Mouse (Mus musculus) brown adipose tissue, adult 24 weeks (tissue): ENCODE measurements around the gene Fam174a. TPM values are rescaled to one million over a fixed set of nuclear protein-coding genes. Genes with fewer than 3 reads are reported as not detected.
A peak's percentile ranks its signal among the peaks of the same experiment; 100 is the strongest.

Source experiments
- H3K27ac ChIP-seq: fragments of 200-500 bp; replicated peaks from 2 replicates; pipeline ENCODE4 v1.5.1; 2012; ENCODE audit warnings: low read depth, mild to moderate bottlenecking, low read length
- H3K4me1 ChIP-seq: fragments of 200-500 bp; 2 replicates; pipeline ENCODE4 v1.6.1; 2012; ENCODE audit warnings: low read length, mixed read lengths; ENCODE audit not compliant: control insufficient read depth, insufficient read depth, insufficient read length
- H3K4me3 ChIP-seq: fragments of 200-500 bp; 2 replicates; pipeline ENCODE4 v1.5.1; 2012; ENCODE audit warnings: low read depth, mild to moderate bottlenecking, low read length, moderate library complexity; ENCODE audit not compliant: insufficient read depth
- polyA plus RNA-seq: library from polyadenylated mRNA; stranded (reverse); fragments of >200 nt; gene quantifications from 2 replicates; pipeline ENCODE4 v1.2.4, GENCODE M21; 2012; ENCODE audit not compliant: missing spikeins, insufficient read depth, insufficient read length

The Fam174a gene
- polyA plus RNA-seq, result 21.1 and 22.8 TPM in 2 replicates

DNA sequence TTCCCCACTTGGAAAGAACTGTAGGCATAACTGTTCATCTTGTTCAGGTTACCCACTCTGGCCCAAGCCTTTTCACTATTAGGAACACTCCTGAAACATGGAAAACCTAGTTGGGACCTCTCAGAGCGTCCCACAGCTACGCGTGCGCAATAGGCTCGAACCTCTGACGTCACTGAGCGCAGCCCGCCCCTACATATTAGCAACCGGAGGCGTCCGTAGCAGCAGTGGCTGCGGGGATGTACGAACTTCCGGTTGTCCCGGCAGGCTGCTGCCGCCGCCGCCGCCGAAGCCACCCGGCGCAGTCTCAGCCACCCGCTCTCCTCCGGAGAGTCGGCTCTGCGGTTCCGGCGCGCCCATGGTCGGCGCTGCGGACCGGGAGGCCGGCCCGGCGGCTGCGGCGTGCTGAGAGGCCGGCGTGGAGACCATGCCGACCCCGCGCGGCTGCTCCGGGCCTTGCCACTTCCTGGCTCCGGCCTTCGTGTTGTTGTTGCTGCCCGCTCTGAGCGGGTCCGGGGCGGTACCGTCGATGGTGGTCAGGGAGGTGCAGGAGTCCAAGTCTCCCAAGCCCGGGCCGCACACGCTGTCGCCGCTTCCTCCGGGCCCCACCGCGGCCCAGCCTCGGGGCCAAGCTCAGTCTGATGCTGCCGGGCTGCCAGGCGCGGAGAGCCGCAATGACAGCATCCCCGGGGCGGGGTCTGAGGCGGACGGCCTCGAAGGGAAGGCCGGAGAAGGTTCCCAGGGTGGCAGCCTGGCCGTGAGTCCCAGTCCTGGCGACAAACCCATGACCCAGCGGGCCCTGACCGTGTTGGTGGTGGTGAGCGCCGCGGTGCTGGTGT, at the start of gene Fam174a:
Gene Fam174a (plus strand): TSS at position 231 of the 836 bp plus-strand sequence.
- peak within 1 kb of the TSS; percentile 89 for H3K4me3 ChIP-seq
- H3K4me1 ChIP-seq, result peaks cover 4% of the 10 kb centered on the region; the same call in 1 of the 2 replicates
- H3K27ac ChIP-seq, result peak within 1 kb of the TSS; percentile 76

DNA sequence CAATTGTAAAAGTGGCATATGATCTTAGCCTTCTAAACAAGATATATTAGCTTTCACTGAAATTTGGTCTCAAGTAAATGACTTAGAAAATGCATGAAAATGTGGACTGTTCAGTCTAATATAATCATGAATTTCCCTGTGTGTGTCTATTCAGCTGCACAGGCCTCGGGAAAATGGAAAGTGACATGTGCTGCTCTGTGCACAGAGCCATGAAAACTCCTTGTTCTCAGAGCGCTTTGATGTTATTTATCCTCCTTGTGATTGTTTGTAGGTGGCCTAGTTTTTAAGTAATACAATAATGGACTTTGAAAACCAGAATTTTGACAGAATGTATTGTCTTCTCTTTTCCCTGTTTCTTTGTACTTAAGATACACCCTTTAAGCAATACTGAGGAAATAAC, 49.6 kb upstream of the Fam174a start:
- H3K4me3 ChIP-seq, result no peak overlapping the region
- H3K27ac ChIP-seq, result no peak overlapping the region
- H3K4me1 ChIP-seq, result no peaks in the 10 kb centered on the region

DNA sequence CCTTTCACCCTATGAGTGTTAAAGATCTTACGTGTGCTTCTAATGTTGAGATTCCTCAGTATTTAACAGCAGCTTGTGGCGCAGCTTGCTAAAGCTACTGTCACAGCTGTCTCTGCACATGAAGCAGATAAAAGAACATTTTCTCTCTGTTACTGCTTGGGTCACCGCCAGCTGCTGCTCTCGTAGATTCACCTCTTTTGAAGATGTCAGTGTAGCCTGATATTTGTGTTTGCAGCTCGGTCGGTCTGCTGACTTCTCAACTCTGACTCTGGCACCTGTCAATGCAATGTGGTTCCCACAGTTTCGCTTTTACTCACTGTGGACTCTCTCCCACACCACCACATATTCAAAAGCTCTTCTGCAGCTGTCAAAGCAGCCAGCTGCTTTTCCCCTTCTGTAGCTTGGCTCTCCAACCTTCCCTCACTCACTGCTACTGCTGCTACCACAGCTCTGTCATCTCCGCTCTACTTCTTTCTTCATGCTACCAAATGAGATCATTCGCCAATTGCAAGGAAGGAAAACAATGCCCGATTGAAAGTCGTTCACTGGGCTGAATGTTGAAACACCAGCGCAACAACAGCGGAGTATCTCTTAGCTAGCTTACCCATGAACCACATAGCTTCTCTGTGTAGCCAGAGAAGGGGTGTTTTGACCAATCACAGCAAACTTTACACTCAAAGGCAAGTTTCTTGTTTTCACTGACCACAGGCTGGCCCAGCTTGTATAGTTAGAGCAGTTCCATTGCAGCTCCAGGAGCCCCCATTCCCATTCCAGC, 45.3 kb upstream of the Fam174a start:
- peak overlapping the region; percentile 8; the same call in 1 of the 2 replicates for H3K4me3 ChIP-seq
- no peaks in the 10 kb centered on the region for H3K4me1 ChIP-seq
- H3K27ac ChIP-seq, result no peak overlapping the region

DNA sequence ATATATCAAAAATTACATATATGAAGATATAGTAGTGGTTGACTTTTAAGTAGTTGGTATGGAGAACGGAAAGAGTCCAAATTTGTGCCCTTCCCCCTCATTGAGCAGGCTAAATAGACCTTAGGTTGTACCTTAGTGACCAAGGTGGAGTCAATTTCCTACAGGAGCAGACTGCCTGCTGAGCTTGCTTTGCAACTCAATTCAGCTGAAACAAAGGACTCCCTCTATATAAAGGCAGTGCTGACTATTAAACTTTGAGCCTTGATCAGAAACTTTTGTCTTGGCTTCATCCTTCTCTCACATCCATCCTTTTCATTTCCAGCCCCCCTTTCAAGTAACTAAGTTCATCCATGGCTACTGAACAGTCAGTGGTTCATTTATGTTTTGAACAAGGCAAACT, 40.1 kb upstream of the Fam174a start:
- H3K27ac ChIP-seq, result no peak overlapping the region

GRCm38 (mm10) chr1:95308324-95308723, 5.1 kb upstream of the Fam174a start:
- Histone ChIP-seq H3K4me1 (no peaks in the 10 kb centered on the region), H3K27ac (no peak overlapping the region), H3K4me3 (no peak overlapping the region)

More for the DNA sequence above, 40.1 kb upstream of the Fam174a start:
- no peak overlapping the region for H3K4me3 ChIP-seq
- no peaks in the 10 kb centered on the region for H3K4me1 ChIP-seq

DNA sequence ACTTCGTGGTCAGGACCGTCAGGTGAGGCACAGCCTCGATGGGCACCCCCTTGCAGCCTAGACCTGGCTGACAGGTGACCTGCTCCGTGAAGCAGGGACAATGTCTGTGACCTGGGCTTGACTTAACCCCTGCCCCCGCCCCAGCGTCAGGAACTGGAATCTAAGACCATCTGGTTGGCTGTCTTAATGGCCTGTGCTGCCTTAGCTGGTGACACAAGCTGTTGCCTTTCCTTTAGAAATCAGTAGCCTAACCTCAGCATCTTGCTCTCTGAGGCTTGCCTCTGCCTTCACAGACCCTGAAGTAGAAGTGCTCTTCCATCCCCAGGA, 769 bp downstream of the Fam174a start:
- H3K4me1 ChIP-seq, result peaks cover 4% of the 10 kb centered on the region; the same call in 1 of the 2 replicates
- peak overlapping the region; percentile 89 for H3K4me3 ChIP-seq
- peak overlapping the region; percentile 76 for H3K27ac ChIP-seq

- Histone ChIP-seq H3K4me3 (no peak overlapping the region), H3K27ac (no peak overlapping the region), H3K4me1 (peaks cover 4% of the 10 kb centered on the region; the same call in 1 of the 2 replicates)
Measured at GRCm38 (mm10) chr1:95315981-95316380, 2.6 kb downstream of the Fam174a start.

DNA sequence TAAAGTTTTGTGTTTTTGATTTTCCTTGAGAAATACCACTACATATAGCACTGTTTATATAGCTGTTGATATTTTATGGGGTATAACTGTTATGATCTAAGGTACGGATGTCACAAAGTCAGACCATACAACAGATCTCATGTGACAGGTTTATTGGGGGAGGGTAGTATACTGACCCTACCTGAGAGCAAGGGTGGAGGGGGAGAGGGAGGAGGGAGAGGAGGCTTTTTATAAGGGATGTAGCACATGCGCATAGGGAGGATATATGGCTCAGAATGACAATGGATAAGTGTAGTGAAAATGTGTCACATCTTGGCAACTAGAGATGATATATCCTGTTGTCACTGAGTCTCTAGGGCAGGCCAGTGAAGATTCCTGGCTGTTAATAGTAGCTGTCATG, 8.8 kb downstream of the Fam174a start:
- 0 out of 2 replicates have a peak, but pooled peaks cover 2% of the 10 kb centered on the region for H3K4me1 ChIP-seq
- H3K27ac ChIP-seq, result no peak overlapping the region
- no peak overlapping the region for H3K4me3 ChIP-seq

GRCm38 (mm10) chr1:95323004-95323403, 9.6 kb downstream of the Fam174a start:
- Histone ChIP-seq H3K27ac (no peak overlapping the region), H3K4me1 (0 out of 2 replicates have a peak, but pooled peaks cover 2% of the 10 kb centered on the region), H3K4me3 (no peak overlapping the region)

GRCm38 (mm10) chr1:95326856-95327255, 13.4 kb downstream of the Fam174a start:
- Histone ChIP-seq H3K4me3 (no peak overlapping the region), H3K4me1 (0 out of 2 replicates have a peak, but pooled peaks cover 2% of the 10 kb centered on the region), H3K27ac (no peak overlapping the region)

- Histone ChIP-seq H3K4me1 (no peaks in the 10 kb centered on the region), H3K4me3 (no peak overlapping the region), H3K27ac (no peak overlapping the region)
Measured at GRCm38 (mm10) chr1:95339618-95340017, 26.2 kb downstream of the Fam174a start.

GRCm38 (mm10) chr1:95342242-95342641, 28.8 kb downstream of the Fam174a start:
- H3K4me3 ChIP-seq, result no peak overlapping the region
- no peak overlapping the region for H3K27ac ChIP-seq
- no peaks in the 10 kb centered on the region for H3K4me1 ChIP-seq

GRCm38 (mm10) chr1:95343585-95344485, 30.4 kb downstream of the Fam174a start:
- Histone ChIP-seq H3K27ac (no peak overlapping the region), H3K4me3 (no peak overlapping the region), H3K4me1 (no peaks in the 10 kb centered on the region)

GRCm38 (mm10) chr1:95354146-95354545, 40.7 kb downstream of the Fam174a start:
- H3K27ac ChIP-seq, result no peak overlapping the region
- no peak overlapping the region for H3K4me3 ChIP-seq

DNA sequence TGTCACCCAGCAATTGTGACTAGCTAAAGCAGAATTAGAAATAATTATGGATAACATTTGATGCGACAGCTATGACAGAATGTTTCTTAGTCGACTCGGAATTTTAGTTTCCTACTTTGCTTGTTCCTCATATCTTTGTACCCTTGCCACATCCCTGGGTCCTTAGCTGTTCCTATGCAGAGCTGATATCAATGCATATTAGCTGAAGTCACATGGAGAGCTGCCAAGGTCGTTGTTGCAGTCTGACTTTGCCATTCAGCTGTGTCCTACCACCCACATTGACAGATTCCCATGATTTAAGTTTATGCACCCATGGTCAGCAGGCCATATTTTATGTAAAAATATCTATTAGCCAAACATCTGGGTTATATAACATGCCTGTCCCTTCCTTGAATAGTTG, 43.5 kb downstream of the Fam174a start:
- Histone ChIP-seq H3K4me3 (no peak overlapping the region), H3K4me1 (no peaks in the 10 kb centered on the region), H3K27ac (no peak overlapping the region)

More at GRCm38 (mm10) chr1:95354146-95354545, 40.7 kb downstream of the Fam174a start:
- H3K4me1 ChIP-seq, result no peaks in the 10 kb centered on the region
